Mouse (Mus musculus): ENCODE data around the gene Peg12.

Peg12 gene
- long read RNA-seq, experiment 1, transcript Peg12-201 (1 exons, 2,640 nt): major isoform, 7 of 7 reads
- long read RNA-seq, experiment 1, partial matches to known transcripts: 0 of 7 reads
- long read RNA-seq, experiment 1, other reads (novel, unspliced or antisense): 0 of 7 reads
- long read RNA-seq, experiment 2, partial matches to known transcripts: 0 of 3 reads
- long read RNA-seq, experiment 2, other reads (novel, unspliced or antisense): 0 of 3 reads

GRCm38 (mm10) chr7:62463878-62464755, at the start of gene Peg12:
Peg12 (minus strand) TSS chr7:62464510.
- intact Hi-C loops (cut with DNase I): no loop called here

GRCm38 (mm10) chr7:62486139-62486538, 21.8 kb upstream of the Peg12 start:
- intact Hi-C loops (cut with DNase I): no loop called here

- intact Hi-C loops (cut with DNase I): no loop called here
Measured at GRCm38 (mm10) chr7:62463007-62463877, 1.1 kb downstream of the Peg12 start.

DNA sequence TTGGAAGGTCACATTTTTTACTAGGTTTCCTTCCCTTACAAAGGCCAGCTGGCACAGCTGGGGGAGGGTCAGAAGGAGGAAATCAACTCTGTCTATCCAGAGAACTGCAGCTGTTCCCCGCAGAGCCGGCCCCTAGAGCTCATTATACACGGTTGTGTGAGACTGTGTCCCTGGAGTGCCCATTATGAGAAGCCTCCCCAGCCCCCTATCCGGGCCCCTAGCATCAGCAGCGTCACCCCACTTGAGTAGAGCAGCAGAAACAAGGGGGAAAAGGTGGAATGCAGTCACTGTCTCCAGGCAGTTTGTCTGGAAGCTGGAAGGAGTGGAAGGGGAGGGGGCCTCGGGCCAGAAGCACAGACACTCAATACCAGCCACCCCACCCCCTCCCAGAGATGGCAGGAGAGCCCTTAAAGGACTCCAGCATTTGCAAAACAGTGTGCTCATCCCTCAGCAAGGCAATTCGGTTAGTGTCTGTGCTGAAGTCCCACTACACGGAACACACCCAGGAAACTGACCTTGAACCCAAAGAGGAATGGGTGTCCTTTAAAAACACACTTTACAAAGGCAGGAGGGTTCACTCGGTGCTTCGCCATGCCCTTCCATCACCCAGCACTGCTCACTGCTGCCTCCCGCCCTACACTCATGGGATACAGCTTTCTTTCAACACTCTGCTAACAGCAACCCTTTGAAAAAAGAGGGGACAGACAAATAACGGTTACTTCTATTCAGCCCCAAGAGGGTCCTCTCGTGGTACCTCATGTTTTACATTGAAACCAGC, 1.9 kb downstream of the Peg12 start:
- intact Hi-C loops (cut with DNase I): no loop called here

DNA sequence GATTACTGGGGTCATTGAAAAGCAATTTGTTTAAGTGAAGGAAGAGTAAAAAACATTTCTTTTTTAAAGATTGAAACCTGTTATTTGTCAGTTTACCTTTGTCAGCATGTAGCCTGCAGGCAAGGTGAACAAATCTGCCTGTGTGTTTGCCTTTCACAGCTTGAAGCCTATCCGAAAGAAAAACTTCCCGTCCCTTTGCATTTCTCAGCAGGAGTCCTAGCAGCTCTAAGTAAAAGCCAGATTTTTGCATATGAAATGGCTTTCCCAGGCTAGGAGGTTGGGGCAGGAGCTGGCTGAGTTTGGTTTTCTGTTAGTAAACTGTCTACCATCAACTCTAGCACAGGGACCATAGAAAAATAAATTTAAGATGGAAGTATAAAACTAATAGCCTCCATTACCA, 12.0 kb downstream of the Peg12 start:
- intact Hi-C loops (cut with DNase I): no loop called here

DNA sequence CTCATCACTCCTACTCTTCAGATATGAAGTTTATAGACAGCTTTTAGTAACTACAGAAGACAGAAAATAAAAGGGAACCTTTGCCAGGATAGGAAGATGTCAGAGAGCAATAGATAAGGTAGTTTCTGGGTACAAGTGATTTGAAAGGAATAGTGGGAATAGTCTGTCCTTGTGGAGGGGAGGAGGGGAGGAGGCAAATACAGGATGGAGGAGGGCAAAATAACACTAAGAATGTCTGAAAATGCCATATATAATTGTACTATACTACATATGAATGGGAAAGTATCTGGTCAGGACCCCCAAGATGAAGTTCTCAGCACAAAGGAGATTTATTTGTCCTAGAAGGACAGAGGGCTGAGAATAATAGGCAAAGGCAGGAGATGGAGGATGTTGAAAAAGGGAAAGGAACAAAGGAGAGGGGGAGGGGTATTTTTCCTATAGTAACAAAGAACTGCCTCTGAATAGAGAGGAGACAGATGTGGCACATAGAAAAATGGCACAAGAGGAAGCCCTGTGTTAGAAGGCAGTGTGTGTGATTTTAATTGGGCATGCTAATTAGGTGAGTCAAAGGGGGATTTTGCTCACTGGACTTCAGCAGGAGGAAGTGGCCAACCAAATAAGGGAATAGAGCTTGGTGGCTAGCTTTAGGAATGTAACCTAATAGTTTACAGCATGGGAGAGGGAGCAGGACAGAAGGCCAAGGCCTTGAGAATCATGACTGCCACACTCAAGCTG, 18.7 kb downstream of the Peg12 start:
- intact Hi-C loops (cut with DNase I): no loop called here

- intact Hi-C loops (cut with DNase I): no loop called here
Measured at GRCm38 (mm10) chr7:62436394-62436793, 27.9 kb downstream of the Peg12 start.

DNA sequence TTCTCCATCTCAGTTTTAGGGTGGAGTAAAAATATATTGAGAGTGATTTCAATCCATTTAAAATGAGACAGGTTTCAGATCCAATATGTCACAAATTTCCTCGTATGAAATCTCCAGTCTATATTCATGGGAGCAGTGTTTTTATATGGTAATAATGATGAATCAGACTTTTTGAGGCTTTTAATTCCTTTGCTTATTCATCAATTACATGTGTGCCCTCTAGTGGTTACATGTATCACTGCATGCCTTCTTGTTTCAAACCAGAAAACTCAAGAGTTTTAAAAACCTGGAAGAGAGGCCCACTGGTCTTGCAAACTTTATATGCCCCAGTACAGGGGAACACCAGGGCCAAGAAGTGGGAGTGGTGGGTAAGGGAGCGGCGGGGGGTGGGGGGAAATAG, 31.1 kb downstream of the Peg12 start:
- intact Hi-C loops (cut with DNase I): no loop called here

GRCm38 (mm10) chr7:62428337-62428736, 36.0 kb downstream of the Peg12 start:
- intact Hi-C loops (cut with DNase I): no loop called here

DNA sequence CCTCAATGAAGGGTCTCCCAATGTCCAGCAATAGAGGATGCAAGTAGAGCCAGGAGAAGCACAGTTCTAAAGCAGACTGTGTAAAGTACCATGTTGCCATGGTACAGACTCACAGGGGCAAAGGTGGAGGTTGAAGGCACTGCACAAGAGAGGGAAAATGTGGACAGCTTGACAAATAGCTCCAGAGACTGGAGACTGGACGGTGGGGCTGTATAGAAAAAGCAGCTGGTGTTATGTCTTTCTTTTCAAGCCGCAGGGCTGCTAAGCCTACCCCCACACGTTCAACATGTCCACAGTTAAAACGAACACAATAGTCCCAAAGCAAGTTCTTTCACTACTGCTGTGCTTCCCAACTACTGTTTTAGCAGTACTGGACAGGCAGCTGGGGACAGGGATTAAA, 41.1 kb downstream of the Peg12 start:
- intact Hi-C loops (cut with DNase I): no loop called here

- intact Hi-C loops (cut with DNase I): no loop called here
Measured at GRCm38 (mm10) chr7:62420566-62420965, 43.7 kb downstream of the Peg12 start.

DNA sequence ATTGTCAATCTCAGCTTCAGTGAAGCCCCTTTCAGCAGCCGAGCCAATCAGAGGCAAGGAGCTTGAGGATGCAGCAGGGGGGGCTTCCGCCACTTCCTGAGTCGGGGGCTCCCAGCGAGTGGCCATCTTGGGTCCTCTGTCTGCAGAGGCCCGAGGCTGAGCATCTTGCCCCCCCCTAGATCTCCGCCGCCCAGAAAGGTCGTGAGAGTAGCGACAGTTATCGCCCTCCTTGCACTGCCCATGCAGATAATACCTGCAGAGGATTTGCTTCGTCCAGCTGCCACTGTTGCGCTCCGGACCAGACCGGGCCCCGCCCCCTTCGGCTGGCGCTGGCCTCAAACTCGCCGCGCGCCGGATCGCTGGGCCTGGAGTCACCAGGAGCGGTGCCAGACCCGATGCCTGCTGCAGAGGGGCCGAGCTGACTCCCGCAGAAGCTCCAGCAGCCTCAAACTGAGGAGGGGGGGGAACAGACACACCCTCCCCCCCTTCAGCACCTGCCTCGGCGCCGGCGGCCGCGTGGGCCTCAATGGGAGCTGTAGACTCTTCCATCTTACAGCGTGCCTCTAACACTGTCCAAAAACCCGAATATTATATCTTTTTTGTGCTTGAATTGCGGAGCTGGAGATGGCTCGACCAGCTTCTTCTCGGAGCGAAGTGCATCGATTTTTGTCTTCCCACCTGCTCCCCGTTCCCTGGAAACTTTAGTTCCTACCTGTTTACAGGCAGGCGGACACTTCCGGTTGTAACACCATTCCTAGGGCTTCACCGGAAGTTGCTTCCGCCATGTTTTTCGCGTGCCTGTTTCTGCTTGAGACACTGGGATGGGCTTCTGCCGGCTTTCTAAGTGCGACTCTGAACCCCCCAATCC, 44.6 kb downstream of the Peg12 start, which contains the start of gene Mkrn3:
TSS of gene Mkrn3 (minus strand) at position 647 of the 868 bp plus-strand sequence.
- intact Hi-C loops (cut with DNase I): no loop called here

GRCm38 (mm10) chr7:62419105-62419492, 45.2 kb downstream of the Peg12 start:
- intact Hi-C loops (cut with DNase I): no loop called here

GRCm38 (mm10) chr7:62418346-62418745, 46.0 kb downstream of the Peg12 start:
- intact Hi-C loops (cut with DNase I): no loop called here

GRCm38 (mm10) chr7:62416173-62416572, 48.1 kb downstream of the Peg12 start:
- intact Hi-C loops (cut with DNase I): no loop called here

GRCm38 (mm10) chr7:62415222-62415621, 49.1 kb downstream of the Peg12 start:
- intact Hi-C loops (cut with DNase I): no loop called here

Measured in adrenal gland (tissue).